Mouse (Mus musculus) gastrocnemius, adult 8-10 months (tissue): ENCODE results near the gene Olfr813. TPM values are rescaled to one million over a fixed set of nuclear protein-coding genes. Genes with fewer than 3 reads are reported as not detected.
"Not testable (repeated sequence)": the region's sequence is repeated elsewhere in the genome, so short reads cannot be mapped to it uniquely, and the experiment has no call there.

Experiments used
- DNase-seq, 2 experiments: peaks; one replicate each; pipeline ENCODE4 v3.0.0; 2022; ENCODE audit warnings: low spot score in 2 of 2
- total RNA-seq, 4 experiments: library from RNA; stranded (reverse); gene quantifications; 2 replicates each; pipeline ENCODE4 v1.2.4; 2022

The Olfr813 gene
- not detected for total RNA-seq

DNA sequence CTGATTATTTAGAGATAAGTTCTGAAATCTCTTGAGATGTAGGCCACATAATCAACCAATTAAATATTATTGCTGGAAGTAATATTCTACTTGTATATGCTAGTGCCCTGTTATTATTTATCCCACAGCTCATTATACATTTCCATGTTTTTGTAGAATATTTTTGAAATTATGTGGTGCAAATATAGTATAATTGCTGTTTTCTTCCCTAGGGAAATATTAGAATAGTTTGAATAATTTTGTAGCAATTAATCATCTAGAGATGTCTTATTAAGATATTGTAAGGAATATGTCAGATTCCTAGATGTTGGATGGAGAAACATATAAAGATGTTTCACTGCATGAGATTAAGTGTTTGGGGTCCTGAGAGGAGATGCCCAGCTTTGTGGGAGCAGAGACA is at the start of gene Olfr813:
Gene Olfr813, plus strand, starts transcription at position 301 of the 400 bp plus-strand sequence.
- DNase-seq: no peak

DNA sequence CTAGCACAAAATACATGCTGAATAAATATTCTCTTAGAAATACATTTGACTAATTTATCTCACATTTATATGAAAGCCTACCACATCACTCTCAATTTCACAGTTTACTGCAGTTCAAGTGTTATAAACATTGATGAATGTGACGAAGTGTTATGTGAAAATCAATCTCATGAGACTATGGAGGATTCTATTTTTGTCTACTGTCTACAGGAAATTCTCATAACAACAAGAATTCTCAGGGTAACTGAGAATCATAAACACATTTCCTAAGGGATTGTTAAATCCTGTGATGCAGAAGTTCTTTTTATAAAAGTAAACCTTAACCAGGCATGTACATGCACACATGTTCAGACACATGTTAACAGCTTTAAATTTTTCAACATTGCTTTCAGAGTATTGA is 9.2 kb upstream of the Olfr813 start, which contains the start of gene Olfr812:
Gene Olfr812, minus strand, starts transcription at position 101 of the 400 bp plus-strand sequence.
- no peak for DNase-seq

DNA sequence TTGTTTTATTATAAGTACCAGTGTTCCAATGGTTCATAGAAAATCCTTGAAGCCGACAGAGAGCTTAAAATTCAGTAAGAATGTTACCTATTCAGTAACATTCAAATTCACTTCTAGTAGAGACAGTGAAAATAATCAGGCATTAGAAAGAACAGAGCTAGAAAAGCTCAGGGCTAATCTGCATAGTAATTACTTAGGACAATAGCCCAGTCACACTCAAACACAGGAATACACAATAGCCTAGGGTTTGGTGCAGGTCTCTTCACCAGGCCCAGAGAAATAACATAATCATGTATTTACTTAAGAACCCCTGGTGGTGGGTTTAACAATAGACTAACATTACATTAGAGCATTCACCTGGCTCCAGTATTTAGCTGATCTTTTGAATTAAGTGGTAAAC is 7.8 kb upstream of the Olfr813 start:
- DNase-seq: no peak

DNA sequence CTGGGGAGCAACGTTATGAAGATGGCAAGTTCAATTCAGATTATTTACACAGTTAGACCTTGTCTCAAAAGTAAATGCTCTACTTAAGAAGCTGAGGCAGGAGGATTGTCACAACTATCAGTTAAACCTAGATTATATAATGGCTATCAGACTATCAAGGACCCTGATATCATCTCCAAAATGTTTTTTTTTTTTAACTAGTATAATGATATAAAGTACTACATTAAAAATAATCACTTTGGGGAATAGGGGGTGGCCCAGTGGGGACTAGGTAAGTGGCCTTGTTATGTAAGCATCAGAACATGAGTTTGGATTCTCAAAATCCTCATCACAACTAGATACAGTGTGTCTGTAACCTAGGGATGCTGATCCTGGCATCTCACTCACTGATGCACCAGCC is 24.6 kb downstream of the Olfr813 start, which contains the start of gene Olfr814:
Gene Olfr814, minus strand, starts transcription at position 101 of the 400 bp plus-strand sequence.
- DNase-seq: not testable (repeated sequence)

DNA sequence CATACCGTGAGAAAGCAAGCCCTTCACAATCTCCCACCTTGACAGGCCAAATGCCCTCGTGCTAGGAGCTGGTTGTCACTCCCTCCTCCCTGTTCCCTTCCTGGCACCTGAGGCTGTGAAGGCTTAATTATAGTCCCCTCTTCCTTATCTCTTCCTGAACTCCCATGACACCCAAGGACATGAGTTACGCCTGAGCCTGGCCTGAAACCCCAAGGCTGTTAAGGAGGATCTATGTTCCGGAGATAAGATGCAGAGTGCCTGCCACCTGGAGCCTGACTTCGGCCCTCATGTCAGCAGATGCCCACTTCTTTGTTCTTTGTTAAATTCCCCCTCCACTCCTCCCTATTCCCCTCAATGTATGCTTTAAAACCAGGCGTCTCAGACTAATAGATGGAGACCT is 30.3 kb downstream of the Olfr813 start:
- DNase-seq: not testable (repeated sequence)

DNA sequence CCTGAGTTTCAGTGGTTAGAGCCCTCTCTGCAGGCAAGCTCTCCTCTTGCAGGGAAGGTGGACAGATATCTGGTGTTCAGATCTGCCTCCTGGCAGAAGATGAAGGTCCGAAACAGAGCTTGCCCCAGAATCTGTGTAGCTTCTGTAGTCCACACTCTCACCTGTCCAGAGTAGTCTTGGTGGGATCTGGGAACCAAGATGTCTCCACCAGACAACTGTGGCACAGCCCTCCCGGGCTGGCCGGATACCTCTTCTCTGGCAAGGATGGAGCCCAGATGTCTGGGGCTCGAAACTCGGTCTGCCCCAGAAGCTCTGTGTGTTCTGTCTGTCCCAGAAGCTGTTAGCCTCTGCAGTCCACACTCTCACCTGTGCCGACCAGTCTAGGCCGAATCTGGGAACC is 30.8 kb downstream of the Olfr813 start:
- DNase-seq: no peak

DNA sequence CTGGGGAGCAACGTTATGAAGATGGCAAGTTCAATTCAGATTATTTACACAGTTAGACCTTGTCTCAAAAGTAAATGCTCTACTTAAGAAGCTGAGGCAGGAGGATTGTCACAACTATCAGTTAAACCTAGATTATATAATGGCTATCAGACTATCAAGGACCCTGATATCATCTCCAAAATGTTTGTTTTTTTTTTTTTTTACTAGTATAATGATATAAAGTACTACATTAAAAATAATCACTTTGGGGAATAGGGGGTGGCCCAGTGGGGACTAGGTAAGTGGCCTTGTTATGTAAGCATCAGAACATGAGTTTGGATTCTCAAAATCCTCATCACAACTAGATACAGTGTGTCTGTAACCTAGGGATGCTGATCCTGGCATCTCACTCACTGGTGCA is 50.6 kb downstream of the Olfr813 start, which contains the start of gene Olfr815:
Gene Olfr815, minus strand, starts transcription at position 101 of the 400 bp plus-strand sequence.
- not testable (repeated sequence) for DNase-seq

Other genes with a start within 250 kb of the Olfr813 start
- gene Olfr796, start 242.8 kb upstream of the Olfr813 start, total RNA-seq: not detected
- not detected for gene Olfr798, start 227.4 kb upstream of the Olfr813 start, total RNA-seq
- not detected for gene Olfr799, start 217.9 kb upstream of the Olfr813 start, total RNA-seq
- not detected for gene Olfr800, start 197.7 kb upstream of the Olfr813 start, total RNA-seq
- not detected for gene Olfr801, start 181.5 kb upstream of the Olfr813 start, total RNA-seq
- not detected for gene Olfr802, start 167.2 kb upstream of the Olfr813 start, total RNA-seq
- gene Olfr803, start 161.1 kb upstream of the Olfr813 start, total RNA-seq: not detected
- gene Olfr804, start 152.2 kb upstream of the Olfr813 start, total RNA-seq: not detected
- not detected for gene Olfr805, start 126.0 kb upstream of the Olfr813 start, total RNA-seq
- not detected for gene Olfr806, start 113.4 kb upstream of the Olfr813 start, total RNA-seq
- gene Olfr807, start 97.6 kb upstream of the Olfr813 start, total RNA-seq: not detected
- gene Olfr808, start 89.9 kb upstream of the Olfr813 start, total RNA-seq: not detected
- gene Olfr809, start 80.7 kb upstream of the Olfr813 start, total RNA-seq: not detected
- gene Olfr810, start 60.5 kb upstream of the Olfr813 start, total RNA-seq: not detected
- not detected for gene Olfr811, start 51.0 kb upstream of the Olfr813 start, total RNA-seq
- gene Olfr812, start 9.3 kb upstream of the Olfr813 start, total RNA-seq: not detected
- gene Olfr814, start 24.5 kb downstream of the Olfr813 start, total RNA-seq: not detected
- gene Olfr815, start 50.5 kb downstream of the Olfr813 start, total RNA-seq: not detected
- not detected for gene Olfr816, start 60.2 kb downstream of the Olfr813 start, total RNA-seq
- gene Olfr818, start 93.7 kb downstream of the Olfr813 start, total RNA-seq: not detected
- not detected for gene Olfr819, start 111.9 kb downstream of the Olfr813 start, total RNA-seq
- gene Olfr247, start 120.8 kb downstream of the Olfr813 start, total RNA-seq: not detected
- not detected for gene Gm10310, start 129.7 kb downstream of the Olfr813 start, total RNA-seq
- gene Olfr820, start 157.3 kb downstream of the Olfr813 start, total RNA-seq: not detected
- gene Olfr821, start 175.0 kb downstream of the Olfr813 start, total RNA-seq: not detected
- not detected for gene Olfr822, start 215.8 kb downstream of the Olfr813 start, total RNA-seq